Mouse (Mus musculus) layer of hippocampus, postnatal 25 days (tissue): ENCODE data around the gene Haus2. TPM values are rescaled to one million over a fixed set of nuclear protein-coding genes. Genes with fewer than 3 reads are reported as not detected.
"Not testable (repeated sequence)": the region's sequence is repeated elsewhere in the genome, so short reads cannot be mapped to it uniquely, and the experiment has no call there.

Experiments used
- DNase-seq, 2 experiments: peaks; one replicate each; pipeline ENCODE4 v3.0.0; 2022; ENCODE audit warnings: mixed read lengths in 2 of 2, low spot score in 1 of 2; ENCODE audit errors: extremely low spot score in 1 of 2
- total RNA-seq, 2 experiments: library from RNA; stranded (reverse); gene quantifications; 2 replicates each; pipeline ENCODE4 v1.2.3; 2021

Gene Haus2
- total RNA-seq: 10 to 100 TPM; 13.9 to 14.5 TPM

GRCm38 (mm10) chr2:120608830-120609723, at the start of gene Haus2, which contains the start of gene Lrrc57:
Gene Haus2, plus strand, starts transcription at chr2:120609383.
Gene Lrrc57, minus strand, starts transcription at chr2:120609520.
- peak; percentile 88 to 93 for DNase-seq

- DNase-seq: no peak
These were observed 47.7 kb upstream of the Haus2 start for GRCm38 (mm10) chr2:120561524-120561923.

- no peak for DNase-seq
These were observed 46.3 kb upstream of the Haus2 start for GRCm38 (mm10) chr2:120562859-120563234.

- peak; percentile 75 to 77 for DNase-seq
These were observed 45.8 kb upstream of the Haus2 start, which contains the start of gene Zfp106 for GRCm38 (mm10) chr2:120563235-120563990. Gene Zfp106, minus strand, starts transcription at chr2:120563843.

GRCm38 (mm10) chr2:120564548-120565188, 44.5 kb upstream of the Haus2 start:
- DNase-seq: not testable (repeated sequence)

- DNase-seq: no peak
These were observed 43.8 kb upstream of the Haus2 start for GRCm38 (mm10) chr2:120565363-120565762.

GRCm38 (mm10) chr2:120566886-120567797, 42.0 kb upstream of the Haus2 start, which contains the start of gene Snap23:
Gene Snap23, plus strand, starts transcription at chr2:120567671.
- peak; percentile 82 to 84 for DNase-seq

- no peak for DNase-seq
These were observed 41.3 kb upstream of the Haus2 start for GRCm38 (mm10) chr2:120567798-120568320.

GRCm38 (mm10) chr2:120571081-120571480, 38.1 kb upstream of the Haus2 start:
- DNase-seq: no peak

- DNase-seq: not testable (repeated sequence)
These were observed 37.0 kb upstream of the Haus2 start for GRCm38 (mm10) chr2:120572161-120572560.

GRCm38 (mm10) chr2:120575121-120575520, 34.1 kb upstream of the Haus2 start:
- DNase-seq: no peak

- no peak for DNase-seq
These were observed 33.2 kb upstream of the Haus2 start for GRCm38 (mm10) chr2:120575978-120576377.

GRCm38 (mm10) chr2:120577799-120578198, 31.4 kb upstream of the Haus2 start:
- DNase-seq: no peak

GRCm38 (mm10) chr2:120578286-120578685, 30.9 kb upstream of the Haus2 start:
- DNase-seq: no peak

GRCm38 (mm10) chr2:120589759-120590158, 19.4 kb upstream of the Haus2 start:
- no peak for DNase-seq

- no peak for DNase-seq
These were observed 17.0 kb upstream of the Haus2 start for GRCm38 (mm10) chr2:120592227-120592626.

GRCm38 (mm10) chr2:120597734-120598133, 11.4 kb upstream of the Haus2 start:
- DNase-seq: no peak

- no peak for DNase-seq
These were observed 9.7 kb upstream of the Haus2 start for GRCm38 (mm10) chr2:120599506-120599905.

GRCm38 (mm10) chr2:120606021-120606690, 3.0 kb upstream of the Haus2 start:
- DNase-seq: no peak
